Mouse (Mus musculus): ENCODE data around the gene Ano9.

The Ano9 gene

GRCm38 (mm10) chr7:141121051-141121531 lies 3.5 kb upstream of the Ano9 start:
- Histone ChIP-seq H3K4me1 (replicated peaks; ENCODE audit: low read depth, low read length) (peaks cover 83% of the 10 kb centered on the region), H3K27me3 (ENCODE audit: insufficient read depth, low read length) (no peaks in the 10 kb centered on the region), H3K4me3 (replicated peaks; ENCODE audit: low read length) (no peak overlapping the region), H3K36me3 (ENCODE audit: insufficient read depth, low read length) (peaks cover 4% of the 10 kb centered on the region; the same call in 1 of the 2 replicates), H3K9me3 (ENCODE audit: low read length) (no peaks in the 10 kb centered on the region)
- TF ChIP-seq POU5F1 (IDR thresholded peaks at IDR 0.05; ENCODE audit: borderline replicate concordance, low read length) (no peak), NANOG (IDR thresholded peaks at IDR 0.05; ENCODE audit: borderline replicate concordance, low read length) (no peak), CTCF (conservative IDR thresholded peaks at IDR 0.05; ENCODE audit: low read length) (no peak)

DNA sequence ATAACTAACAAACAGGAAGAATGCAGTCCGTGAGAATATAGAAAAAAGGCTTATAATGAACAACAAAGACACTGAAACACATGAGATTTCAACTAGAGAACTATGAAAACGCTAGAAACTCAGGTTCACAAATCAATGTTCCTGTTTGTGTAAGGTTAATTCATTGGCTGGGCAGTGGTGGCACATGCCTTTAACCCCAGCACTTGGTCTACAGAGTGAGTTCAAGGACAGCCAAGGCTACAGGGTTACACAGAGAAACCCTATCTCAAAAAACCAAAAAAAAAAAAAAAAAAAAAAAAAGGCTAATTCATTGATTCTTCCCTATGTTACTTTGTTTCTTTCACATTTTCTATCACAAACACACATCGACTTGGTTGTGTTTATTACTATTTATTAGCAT lies 3.0 kb upstream of the Ano9 start:
- Histone ChIP-seq H3K4me3 (replicated peaks; ENCODE audit: low read length) (no peak overlapping the region), H3K27me3 (ENCODE audit: insufficient read depth, low read length) (no peaks in the 10 kb centered on the region), H3K36me3 (ENCODE audit: insufficient read depth, low read length) (peaks cover 9% of the 10 kb centered on the region), H3K4me1 (replicated peaks; ENCODE audit: low read depth, low read length) (peaks cover 83% of the 10 kb centered on the region), H3K9me3 (ENCODE audit: low read length) (no peaks in the 10 kb centered on the region)
- TF ChIP-seq NANOG (IDR thresholded peaks at IDR 0.05; ENCODE audit: borderline replicate concordance, low read length) (no peak), POU5F1 (IDR thresholded peaks at IDR 0.05; ENCODE audit: borderline replicate concordance, low read length) (no peak), CTCF (conservative IDR thresholded peaks at IDR 0.05; ENCODE audit: low read length) (no peak)

DNA sequence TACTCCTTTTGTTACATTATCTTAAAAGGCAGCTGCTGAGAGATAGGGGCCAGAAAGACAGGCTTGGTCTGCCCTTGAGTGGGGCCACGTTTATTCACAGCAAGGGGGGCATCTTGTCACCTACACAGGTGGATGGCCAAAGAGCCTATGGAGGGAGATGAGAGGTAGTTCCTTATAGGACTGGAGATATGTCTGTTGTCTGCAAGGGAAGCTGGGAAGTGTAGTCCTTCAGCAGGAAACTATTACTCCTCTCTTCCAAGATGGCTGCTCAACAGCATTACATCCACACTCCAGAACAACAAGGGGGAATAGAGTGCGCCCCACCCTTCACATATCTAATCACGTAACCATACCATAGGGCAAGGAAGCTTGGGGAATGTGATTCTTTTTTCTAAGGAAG lies 1.9 kb upstream of the Ano9 start:
- H3K4me3 ChIP-seq (replicated peaks; ENCODE audit: low read length) = no peak overlapping the region
- H3K4me1 ChIP-seq (replicated peaks; ENCODE audit: low read depth, low read length) = peaks cover 82% of the 10 kb centered on the region
- no peaks in the 10 kb centered on the region for H3K27me3 ChIP-seq (ENCODE audit: insufficient read depth, low read length)
- no peaks in the 10 kb centered on the region for H3K9me3 ChIP-seq (ENCODE audit: low read length)
- H3K36me3 ChIP-seq (ENCODE audit: insufficient read depth, low read length) = peaks cover 18% of the 10 kb centered on the region
- TF ChIP-seq POU5F1 (IDR thresholded peaks at IDR 0.05; ENCODE audit: borderline replicate concordance, low read length) = no peak
- no peak for TF ChIP-seq CTCF (conservative IDR thresholded peaks at IDR 0.05; ENCODE audit: low read length)
- TF ChIP-seq NANOG (IDR thresholded peaks at IDR 0.05; ENCODE audit: borderline replicate concordance, low read length) = no peak

GRCm38 (mm10) chr7:141115874-141116273 lies 1.7 kb downstream of the Ano9 start:
- Histone ChIP-seq H3K4me1 (replicated peaks; ENCODE audit: low read depth, low read length) (peaks cover 84% of the 10 kb centered on the region), H3K9me3 (ENCODE audit: low read length) (no peaks in the 10 kb centered on the region), H3K27me3 (ENCODE audit: insufficient read depth, low read length) (no peaks in the 10 kb centered on the region), H3K4me3 (replicated peaks; ENCODE audit: low read length) (0 out of 2 replicates have a peak overlapping the region, but pooled peaks have one; percentile 8), H3K36me3 (ENCODE audit: insufficient read depth, low read length) (peaks cover 26% of the 10 kb centered on the region)
- TF ChIP-seq CTCF (conservative IDR thresholded peaks at IDR 0.05; ENCODE audit: low read length) = no peak

- Histone ChIP-seq H3K9me3 (ENCODE audit: low read length) (peaks cover 9% of the 10 kb centered on the region; the same call in 1 of the 2 replicates), H3K27me3 (ENCODE audit: insufficient read depth, low read length) (no peaks in the 10 kb centered on the region), H3K4me1 (replicated peaks; ENCODE audit: low read depth, low read length) (peaks cover 42% of the 10 kb centered on the region), H3K4me3 (replicated peaks; ENCODE audit: low read length) (peak overlapping the region; percentile 7; the same call in 1 of the 2 replicates), H3K36me3 (ENCODE audit: insufficient read depth, low read length) (peaks cover 69% of the 10 kb centered on the region)
- TF ChIP-seq POU5F1 (IDR thresholded peaks at IDR 0.05; ENCODE audit: borderline replicate concordance, low read length) (no peak), NANOG (IDR thresholded peaks at IDR 0.05; ENCODE audit: borderline replicate concordance, low read length) (no peak), CTCF (conservative IDR thresholded peaks at IDR 0.05; ENCODE audit: low read length) (no peak)
Measured at GRCm38 (mm10) chr7:141103161-141103560, 14.4 kb downstream of the Ano9 start.

DNA sequence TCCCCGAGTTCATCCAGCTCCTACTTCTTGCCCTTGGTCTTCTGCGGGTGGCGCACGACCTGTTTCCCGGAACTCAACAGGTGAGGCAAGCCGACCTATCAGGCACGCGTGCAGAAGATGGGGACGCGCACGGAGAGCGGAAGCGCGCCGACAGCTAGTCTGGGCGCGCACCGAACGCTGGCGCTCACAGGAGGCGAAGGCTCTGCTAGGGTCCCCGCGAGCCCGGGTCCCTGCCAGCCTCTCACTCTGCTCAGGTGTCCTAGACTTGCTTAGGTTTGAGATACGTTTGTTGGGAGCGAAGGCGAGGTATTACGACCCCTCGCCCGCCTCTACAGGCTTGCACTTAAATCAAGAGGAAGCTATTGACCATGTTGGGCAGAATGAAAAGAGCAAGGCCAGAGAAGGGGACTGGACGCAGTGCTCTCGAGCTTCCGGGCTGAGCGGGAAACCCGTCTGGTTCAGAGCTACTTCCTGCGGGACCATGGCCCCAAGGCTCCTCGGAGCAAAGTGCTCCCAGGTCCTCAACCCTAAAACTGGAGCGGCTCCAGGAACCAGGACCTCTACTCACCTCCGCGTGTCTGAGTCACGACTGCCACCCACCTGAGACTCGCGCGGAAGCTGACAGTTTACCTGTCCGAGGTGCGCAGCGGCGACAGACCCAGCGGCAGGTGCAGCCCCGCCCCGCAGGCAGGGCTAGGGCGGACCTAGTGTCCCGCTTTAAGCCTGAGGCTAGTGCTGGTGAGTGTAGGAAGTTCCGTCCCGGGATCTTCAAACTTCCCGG lies 17.5 kb downstream of the Ano9 start, which contains the start of gene Sigirr:
Sigirr (minus strand) TSS at position 662 of the 781 bp plus-strand sequence.
- peaks cover 71% of the 10 kb centered on the region for H3K4me1 ChIP-seq (replicated peaks; ENCODE audit: low read depth, low read length)
- peaks cover 44% of the 10 kb centered on the region for H3K36me3 ChIP-seq (ENCODE audit: insufficient read depth, low read length)
- TF ChIP-seq CTCF (conservative IDR thresholded peaks at IDR 0.05; ENCODE audit: low read length) (no peak), POU5F1 (IDR thresholded peaks at IDR 0.05; ENCODE audit: borderline replicate concordance, low read length) (no peak), NANOG (IDR thresholded peaks at IDR 0.05; ENCODE audit: borderline replicate concordance, low read length) (no peak)
- peaks cover 9% of the 10 kb centered on the region; the same call in 1 of the 2 replicates for H3K9me3 ChIP-seq (ENCODE audit: low read length)
- H3K27me3 ChIP-seq (ENCODE audit: insufficient read depth, low read length) = no peaks in the 10 kb centered on the region
- H3K4me3 ChIP-seq (replicated peaks; ENCODE audit: low read length) = peak within 1 kb of the TSS; percentile 84

DNA sequence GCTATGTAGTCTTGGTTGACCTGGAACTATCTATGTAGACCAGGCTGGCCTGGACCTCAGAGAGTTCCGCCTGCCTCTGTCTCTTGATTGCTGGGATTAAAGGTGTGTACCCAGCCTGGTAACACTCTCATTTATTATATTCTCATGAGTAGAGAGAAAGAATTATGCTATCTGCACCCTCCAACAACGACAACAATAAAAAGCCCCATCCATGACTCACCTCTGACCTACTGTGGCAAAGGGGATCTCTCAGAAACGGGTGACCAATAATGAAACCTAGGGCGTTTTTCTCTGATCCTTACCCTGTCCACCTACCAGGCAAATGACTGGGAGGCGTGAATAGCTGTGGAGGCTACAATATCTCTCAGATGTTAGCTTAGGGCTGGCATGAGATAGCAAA lies 20.4 kb downstream of the Ano9 start:
- Histone ChIP-seq H3K4me1 (replicated peaks; ENCODE audit: low read depth, low read length) (peaks cover 77% of the 10 kb centered on the region), H3K9me3 (ENCODE audit: low read length) (no peaks in the 10 kb centered on the region), H3K4me3 (replicated peaks; ENCODE audit: low read length) (no peak overlapping the region), H3K36me3 (ENCODE audit: insufficient read depth, low read length) (peaks cover 41% of the 10 kb centered on the region), H3K27me3 (ENCODE audit: insufficient read depth, low read length) (no peaks in the 10 kb centered on the region; the same call in 1 of the 2 replicates)
- TF ChIP-seq CTCF (conservative IDR thresholded peaks at IDR 0.05; ENCODE audit: low read length) (no peak), POU5F1 (IDR thresholded peaks at IDR 0.05; ENCODE audit: borderline replicate concordance, low read length) (no peak), NANOG (IDR thresholded peaks at IDR 0.05; ENCODE audit: borderline replicate concordance, low read length) (no peak)

- no peaks in the 10 kb centered on the region for H3K9me3 ChIP-seq (ENCODE audit: low read length)
- TF ChIP-seq NANOG (IDR thresholded peaks at IDR 0.05; ENCODE audit: borderline replicate concordance, low read length) (no peak), CTCF (conservative IDR thresholded peaks at IDR 0.05; ENCODE audit: low read length) (no peak), POU5F1 (IDR thresholded peaks at IDR 0.05; ENCODE audit: borderline replicate concordance, low read length) (no peak)
- peaks cover 41% of the 10 kb centered on the region for H3K36me3 ChIP-seq (ENCODE audit: insufficient read depth, low read length)
- no peaks in the 10 kb centered on the region; the same call in 1 of the 2 replicates for H3K27me3 ChIP-seq (ENCODE audit: insufficient read depth, low read length)
- peak overlapping the region; percentile 78 for H3K4me3 ChIP-seq (replicated peaks; ENCODE audit: low read length)
- H3K4me1 ChIP-seq (replicated peaks; ENCODE audit: low read depth, low read length) = peaks cover 82% of the 10 kb centered on the region
Measured at GRCm38 (mm10) chr7:141096649-141097056, 21.0 kb downstream of the Ano9 start.
